Mouse (Mus musculus): ENCODE data around the gene Fam83f.

Fam83f gene

DNA sequence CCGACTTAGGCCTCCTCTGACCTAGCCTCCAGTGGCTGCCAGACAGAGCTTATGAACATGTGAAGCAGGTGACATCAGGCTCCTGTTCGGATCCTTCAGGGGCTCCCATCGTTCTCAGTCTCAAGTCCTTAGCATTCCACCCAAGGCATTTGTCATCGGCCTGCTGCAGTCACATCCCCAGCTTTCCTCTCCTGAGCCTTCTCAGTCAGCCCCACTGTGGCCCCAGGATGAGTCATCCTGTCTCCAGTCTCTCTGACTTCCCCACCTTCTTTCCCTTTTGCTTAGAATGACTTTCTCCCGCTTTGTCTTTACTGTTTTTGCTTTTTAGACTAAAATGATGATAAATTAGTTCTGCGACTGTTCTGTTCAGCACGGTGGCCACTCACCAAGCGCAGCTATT lies 17.8 kb upstream of the Fam83f start:
- in situ Hi-C loops (cut with MboI; ENCODE audit: low pct_unique_long_range_greater_than_20kb in 1 of 2, low sequenced_read_pairs in 2 of 2, unreplicated experiment in 1 of 2), result no loop called here

DNA sequence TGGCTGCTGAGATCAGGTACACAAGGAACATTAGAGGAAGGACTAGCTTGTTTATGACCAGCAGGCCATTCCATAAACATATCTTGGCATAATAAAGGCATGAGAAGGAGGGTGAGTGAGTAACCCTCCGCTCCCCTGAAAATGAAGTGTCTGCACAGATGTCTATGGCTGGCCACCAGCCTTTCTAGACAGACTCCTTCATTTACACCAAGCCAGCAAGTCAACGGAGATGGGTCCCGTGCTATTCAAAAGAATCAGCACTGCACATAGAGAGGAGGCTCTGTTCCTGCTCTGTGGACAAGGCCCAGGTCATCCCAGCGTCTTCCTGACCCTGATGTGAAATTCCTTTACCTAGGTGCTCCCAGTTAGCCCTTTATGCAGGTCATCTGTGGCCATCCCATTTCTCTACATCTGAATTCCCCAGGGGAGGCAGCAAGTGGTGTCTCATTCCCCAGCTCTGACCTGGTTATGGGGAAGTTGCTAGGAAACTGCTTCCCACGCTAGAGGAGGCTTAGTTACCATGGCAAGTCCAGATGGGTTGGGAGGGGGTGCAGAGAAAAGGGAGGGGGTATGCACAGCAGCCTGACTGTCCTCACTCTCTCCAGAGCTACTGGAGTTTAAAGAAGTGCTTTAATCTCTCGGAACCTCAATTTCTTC lies 12.7 kb upstream of the Fam83f start:
- in situ Hi-C loops (cut with MboI; ENCODE audit: low pct_unique_long_range_greater_than_20kb in 1 of 2, low sequenced_read_pairs in 2 of 2, unreplicated experiment in 1 of 2), result no loop called here

GRCm38 (mm10) chr15:80660963-80661362 lies 10.7 kb upstream of the Fam83f start:
- in situ Hi-C loops (cut with MboI; ENCODE audit: low pct_unique_long_range_greater_than_20kb in 1 of 2, low sequenced_read_pairs in 2 of 2, unreplicated experiment in 1 of 2), result no loop called here

- in situ Hi-C loops (cut with MboI; ENCODE audit: low pct_unique_long_range_greater_than_20kb in 1 of 2, low sequenced_read_pairs in 2 of 2, unreplicated experiment in 1 of 2), result no loop called here
Observed at GRCm38 (mm10) chr15:80664444-80664843, 7.2 kb upstream of the Fam83f start.

- in situ Hi-C loops (cut with MboI; ENCODE audit: low pct_unique_long_range_greater_than_20kb in 1 of 2, low sequenced_read_pairs in 2 of 2, unreplicated experiment in 1 of 2), result no loop called here
Observed at GRCm38 (mm10) chr15:80672810-80673209, 1.2 kb downstream of the Fam83f start.

GRCm38 (mm10) chr15:80673337-80674095 lies 1.9 kb downstream of the Fam83f start:
- in situ Hi-C loops (cut with MboI; ENCODE audit: low pct_unique_long_range_greater_than_20kb in 1 of 2, low sequenced_read_pairs in 2 of 2, unreplicated experiment in 1 of 2), result no loop called here

GRCm38 (mm10) chr15:80674700-80675099 lies 3.1 kb downstream of the Fam83f start:
- in situ Hi-C loops (cut with MboI; ENCODE audit: low pct_unique_long_range_greater_than_20kb in 1 of 2, low sequenced_read_pairs in 2 of 2, unreplicated experiment in 1 of 2), result no loop called here

DNA sequence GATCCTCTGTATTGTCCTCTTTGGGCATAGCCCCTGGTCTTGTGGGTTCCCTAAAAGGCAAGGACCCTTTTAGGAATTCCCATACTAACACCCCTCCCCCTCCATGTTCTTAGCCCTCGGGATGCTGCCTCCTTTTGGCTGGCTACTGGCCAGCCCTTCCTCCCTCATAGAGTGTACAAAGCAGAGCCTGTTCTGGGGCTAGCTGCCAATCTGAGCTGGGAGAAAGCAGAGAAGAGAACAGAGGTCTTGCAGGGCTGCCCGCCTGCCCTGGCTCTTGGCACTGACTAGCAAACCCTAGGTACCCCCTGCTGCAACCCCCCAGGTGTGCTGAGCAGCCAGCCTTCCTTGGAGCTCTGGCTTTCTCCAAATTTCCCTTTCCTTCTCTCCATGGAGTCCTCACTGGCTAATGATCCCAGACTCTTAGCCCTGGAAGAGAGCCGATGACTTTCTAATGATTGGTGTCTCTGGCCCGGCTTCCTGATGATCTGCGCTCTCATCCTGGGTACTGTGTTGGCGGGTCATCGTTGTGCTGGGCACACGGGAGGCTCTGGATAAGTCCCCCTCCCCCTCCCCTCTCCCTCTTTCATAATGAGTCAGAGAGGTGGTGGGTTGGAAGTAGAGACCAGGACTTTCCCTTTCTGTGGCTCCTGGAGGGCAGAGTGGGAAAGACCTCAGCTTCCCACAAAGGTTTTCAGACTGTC lies 8.0 kb downstream of the Fam83f start:
- in situ Hi-C loops (cut with MboI; ENCODE audit: low pct_unique_long_range_greater_than_20kb in 1 of 2, low sequenced_read_pairs in 2 of 2, unreplicated experiment in 1 of 2), result loop anchor here in 1 of 2 experiments (10.0 kb wide), 1 partner anchor 375 kb away; no protein-coding TSS in a partner anchor

DNA sequence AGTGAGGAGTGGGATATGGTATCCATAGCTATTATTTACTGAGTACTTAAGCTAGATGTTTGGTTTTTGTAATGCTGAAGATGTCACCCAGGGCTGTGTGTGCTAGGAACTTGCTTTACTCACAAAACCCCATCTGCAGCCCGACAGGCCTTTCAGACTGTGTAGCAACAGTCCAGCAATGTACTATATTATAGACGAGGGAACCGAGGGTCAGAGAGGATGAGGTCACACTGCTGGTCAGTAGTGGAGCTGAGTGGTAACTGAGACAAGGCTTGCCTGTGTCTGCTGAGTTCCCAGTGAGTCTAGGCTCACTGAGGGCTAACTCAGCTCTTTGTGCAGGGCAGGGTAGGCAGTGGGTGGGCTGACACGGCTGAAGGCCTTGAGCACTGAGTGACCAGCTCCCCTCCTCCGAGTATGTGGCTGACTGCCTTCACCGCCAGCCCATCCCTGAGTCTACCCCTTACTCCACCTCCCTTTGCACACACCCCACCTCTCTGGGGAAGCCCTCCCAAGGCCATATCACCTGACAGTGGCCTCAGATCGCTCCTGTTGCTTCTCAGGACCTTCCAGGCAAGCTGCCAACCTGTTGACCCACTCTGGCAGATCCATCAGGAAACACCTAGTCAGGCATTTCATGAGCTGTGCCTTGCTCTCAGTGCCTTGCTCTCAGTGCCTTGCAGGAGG lies 8.8 kb downstream of the Fam83f start:
- in situ Hi-C loops (cut with MboI; ENCODE audit: low pct_unique_long_range_greater_than_20kb in 1 of 2, low sequenced_read_pairs in 2 of 2, unreplicated experiment in 1 of 2), result loop anchor here in 1 of 2 experiments (10.0 kb wide), 1 partner anchor 376 kb away; no protein-coding TSS in a partner anchor

- in situ Hi-C loops (cut with MboI; ENCODE audit: low pct_unique_long_range_greater_than_20kb in 1 of 2, low sequenced_read_pairs in 2 of 2, unreplicated experiment in 1 of 2), result loop anchor here in 1 of 2 experiments (10.0 kb wide), 1 partner anchor 377 kb away; no protein-coding TSS in a partner anchor
Observed at GRCm38 (mm10) chr15:80681466-80681881, 9.8 kb downstream of the Fam83f start.

GRCm38 (mm10) chr15:80682343-80682742 lies 10.7 kb downstream of the Fam83f start:
- in situ Hi-C loops (cut with MboI; ENCODE audit: low pct_unique_long_range_greater_than_20kb in 1 of 2, low sequenced_read_pairs in 2 of 2, unreplicated experiment in 1 of 2), result loop anchor here in 1 of 2 experiments (10.0 kb wide), 1 partner anchor 378 kb away; no protein-coding TSS in a partner anchor

DNA sequence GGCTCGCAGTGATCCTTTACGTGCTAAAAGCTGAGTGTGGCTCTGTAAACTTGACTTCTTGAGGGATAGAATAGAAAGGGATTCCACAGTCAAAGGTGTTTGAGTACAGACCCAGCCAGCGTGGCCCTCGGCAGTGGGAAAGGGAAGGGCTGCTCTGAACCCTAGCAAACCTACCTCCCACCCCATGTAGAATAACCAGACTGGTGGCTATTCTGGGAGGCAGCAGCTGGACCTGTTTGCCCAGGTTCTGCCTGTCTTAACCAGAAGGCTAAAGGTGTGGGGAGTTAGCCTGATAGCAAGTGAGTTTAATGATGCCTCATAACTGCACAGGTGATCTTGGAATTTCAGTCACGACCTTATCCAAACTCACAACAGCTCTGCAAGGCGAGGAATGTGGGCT lies 11.5 kb downstream of the Fam83f start:
- in situ Hi-C loops (cut with MboI; ENCODE audit: low pct_unique_long_range_greater_than_20kb in 1 of 2, low sequenced_read_pairs in 2 of 2, unreplicated experiment in 1 of 2), result loop anchor here in 1 of 2 experiments (10.0 kb wide), 1 partner anchor 378 kb away; no protein-coding TSS in a partner anchor

GRCm38 (mm10) chr15:80683990-80684389 lies 12.3 kb downstream of the Fam83f start:
- in situ Hi-C loops (cut with MboI; ENCODE audit: low pct_unique_long_range_greater_than_20kb in 1 of 2, low sequenced_read_pairs in 2 of 2, unreplicated experiment in 1 of 2), result loop anchor here in 1 of 2 experiments (10.0 kb wide), 1 partner anchor 379 kb away; no protein-coding TSS in a partner anchor

- in situ Hi-C loops (cut with MboI; ENCODE audit: low pct_unique_long_range_greater_than_20kb in 1 of 2, low sequenced_read_pairs in 2 of 2, unreplicated experiment in 1 of 2), result loop anchor here in 1 of 2 experiments (10.0 kb wide), 1 partner anchor 380 kb away; no protein-coding TSS in a partner anchor
Observed at GRCm38 (mm10) chr15:80684786-80685602, 13.3 kb downstream of the Fam83f start.

DNA sequence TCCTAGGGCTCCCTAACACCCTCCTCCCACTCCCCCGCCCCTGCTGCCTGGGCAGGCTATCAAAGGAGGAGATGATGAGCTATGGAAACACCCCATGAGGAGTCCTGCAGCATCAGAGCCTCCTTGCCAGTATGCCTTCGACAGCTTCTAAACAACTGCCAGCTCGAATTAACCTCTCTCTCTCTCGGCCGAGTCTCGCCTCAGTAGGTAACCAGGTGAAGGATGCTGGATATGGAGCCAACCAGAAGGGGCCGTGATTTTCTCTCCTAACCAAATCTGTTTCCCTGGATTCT lies 13.9 kb downstream of the Fam83f start:
- in situ Hi-C loops (cut with MboI; ENCODE audit: low pct_unique_long_range_greater_than_20kb in 1 of 2, low sequenced_read_pairs in 2 of 2, unreplicated experiment in 1 of 2), result loop anchor here in 1 of 2 experiments (10.0 kb wide), 1 partner anchor 381 kb away; no protein-coding TSS in a partner anchor

- in situ Hi-C loops (cut with MboI; ENCODE audit: low pct_unique_long_range_greater_than_20kb in 1 of 2, low sequenced_read_pairs in 2 of 2, unreplicated experiment in 1 of 2), result loop anchor here in 1 of 2 experiments (10.0 kb wide), 1 partner anchor 384 kb away; no protein-coding TSS in a partner anchor
Observed at GRCm38 (mm10) chr15:80688536-80688935, 16.9 kb downstream of the Fam83f start.

GRCm38 (mm10) chr15:80693492-80693891 lies 21.8 kb downstream of the Fam83f start:
- in situ Hi-C loops (cut with MboI; ENCODE audit: low pct_unique_long_range_greater_than_20kb in 1 of 2, low sequenced_read_pairs in 2 of 2, unreplicated experiment in 1 of 2), result loop anchor here (10.0 kb wide), 2 partner anchors 59 to 399 kb away; no protein-coding TSS in a partner anchor

Measured in mouse embryonic stem cell (cell line).